Mouse (Mus musculus): ENCODE measurements around the gene Clock. TPM values are rescaled to one million over a fixed set of nuclear protein-coding genes. Genes with fewer than 3 reads are reported as not detected.

Clock gene
- polyA plus RNA-seq, 1 experiment from 2014 or later = 11.0 TPM

GRCm38 (mm10) chr5:76190609-76191008 lies 114.0 kb downstream of the Clock start:
- WGBS = 88% methylated on average over 4 of the region's 4 CpGs
- no peaks in the 10 kb centered on the region for H3K27me3 ChIP-seq
- H3K4me1 ChIP-seq = peaks cover 37% of the 10 kb centered on the region
- no peak overlapping the region for H3K27ac ChIP-seq
- ATAC-seq (replicated peaks; ENCODE audit: low FRiP score) = no peak
- peaks cover 41% of the 10 kb centered on the region for H3K36me3 ChIP-seq
- H3K4me3 ChIP-seq (replicated peaks) = no peak overlapping the region
- H3K9me3 ChIP-seq (replicated peaks) = no peaks in the 10 kb centered on the region
- no peak overlapping the region for H3K9ac ChIP-seq
- no peak overlapping the region for H3K4me2 ChIP-seq

DNA sequence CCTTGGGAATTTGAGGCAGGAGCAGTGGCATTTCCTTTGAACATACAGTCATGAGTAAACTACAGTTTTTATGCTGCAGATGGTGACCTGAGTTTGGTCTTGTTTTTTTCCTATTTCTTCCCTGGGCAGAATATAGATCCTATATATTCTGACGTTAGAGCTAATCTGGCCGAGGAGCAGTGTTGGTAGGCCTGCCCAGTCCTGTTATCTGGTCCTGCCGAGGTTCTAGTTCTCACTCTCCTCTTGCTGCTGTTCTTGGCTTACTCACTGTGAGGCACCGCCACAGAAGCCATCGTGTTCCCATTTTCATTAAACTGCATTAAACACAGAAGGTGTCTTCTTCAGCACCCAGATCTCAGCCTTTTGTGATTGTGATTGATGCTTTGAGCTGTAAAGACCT lies 116.7 kb downstream of the Clock start:
- Histone ChIP-seq H3K9ac (no peak overlapping the region), H3K4me3 (replicated peaks) (no peak overlapping the region), H3K4me2 (no peak overlapping the region), H3K36me3 (peaks cover 31% of the 10 kb centered on the region), H3K4me1 (peaks cover 47% of the 10 kb centered on the region), H3K27ac (no peak overlapping the region), H3K27me3 (no peaks in the 10 kb centered on the region), H3K9me3 (replicated peaks) (no peaks in the 10 kb centered on the region)
- ATAC-seq (replicated peaks; ENCODE audit: low FRiP score) = no peak
- 86% methylated on average over 5 of the region's 5 CpGs for WGBS

- 4% methylated on average over 38 of the region's 38 CpGs for WGBS
- Histone ChIP-seq H3K4me3 (replicated peaks) (peak overlapping the region; percentile 96), H3K4me1 (peaks cover 37% of the 10 kb centered on the region), H3K9me3 (replicated peaks) (no peaks in the 10 kb centered on the region), H3K27me3 (no peaks in the 10 kb centered on the region), H3K36me3 (peaks cover 13% of the 10 kb centered on the region; the same call in 1 of the 2 replicates), H3K9ac (peak overlapping the region; percentile 97), H3K4me2 (peak overlapping the region; percentile 67), H3K27ac (peak overlapping the region; percentile 97)
- peak; percentile 90 for ATAC-seq (replicated peaks; ENCODE audit: low FRiP score)
Measured at GRCm38 (mm10) chr5:76184286-76185080, 120.1 kb downstream of the Clock start.

DNA sequence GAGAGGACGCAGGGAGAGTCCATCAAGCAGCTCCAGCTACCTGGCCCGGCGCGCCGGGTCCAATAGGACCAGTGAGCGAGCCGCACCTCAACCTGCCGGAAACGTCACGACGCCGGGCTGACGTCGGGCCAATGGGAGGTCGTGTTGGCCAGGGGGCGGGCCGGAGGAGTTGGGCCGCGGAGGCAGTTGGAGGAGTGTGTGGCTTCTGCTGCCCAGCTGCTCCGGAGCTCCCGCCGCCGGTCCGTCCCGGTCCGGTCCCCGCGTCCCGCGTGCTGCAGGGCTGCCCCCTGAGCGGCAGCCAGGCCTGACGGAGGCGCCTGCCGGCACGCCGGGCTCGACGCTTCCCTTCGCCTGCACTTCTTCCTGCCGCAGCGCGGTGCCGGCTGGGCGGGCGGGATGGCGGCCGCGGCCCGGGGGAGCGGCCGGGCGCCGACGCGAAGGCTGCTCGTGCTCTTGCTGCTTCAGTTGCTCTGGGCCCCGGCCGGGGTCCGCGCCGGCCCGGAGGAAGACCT lies 120.8 kb downstream of the Clock start, which contains the start of gene Tmem165:
Gene Tmem165 (plus strand): TSS at position 131 of the 512 bp plus-strand sequence.
- peak; percentile 97 for ATAC-seq (replicated peaks; ENCODE audit: low FRiP score)
- under 1% methylated on average over 62 of the region's 62 CpGs for WGBS
- no peaks in the 10 kb centered on the region for H3K27me3 ChIP-seq

DNA sequence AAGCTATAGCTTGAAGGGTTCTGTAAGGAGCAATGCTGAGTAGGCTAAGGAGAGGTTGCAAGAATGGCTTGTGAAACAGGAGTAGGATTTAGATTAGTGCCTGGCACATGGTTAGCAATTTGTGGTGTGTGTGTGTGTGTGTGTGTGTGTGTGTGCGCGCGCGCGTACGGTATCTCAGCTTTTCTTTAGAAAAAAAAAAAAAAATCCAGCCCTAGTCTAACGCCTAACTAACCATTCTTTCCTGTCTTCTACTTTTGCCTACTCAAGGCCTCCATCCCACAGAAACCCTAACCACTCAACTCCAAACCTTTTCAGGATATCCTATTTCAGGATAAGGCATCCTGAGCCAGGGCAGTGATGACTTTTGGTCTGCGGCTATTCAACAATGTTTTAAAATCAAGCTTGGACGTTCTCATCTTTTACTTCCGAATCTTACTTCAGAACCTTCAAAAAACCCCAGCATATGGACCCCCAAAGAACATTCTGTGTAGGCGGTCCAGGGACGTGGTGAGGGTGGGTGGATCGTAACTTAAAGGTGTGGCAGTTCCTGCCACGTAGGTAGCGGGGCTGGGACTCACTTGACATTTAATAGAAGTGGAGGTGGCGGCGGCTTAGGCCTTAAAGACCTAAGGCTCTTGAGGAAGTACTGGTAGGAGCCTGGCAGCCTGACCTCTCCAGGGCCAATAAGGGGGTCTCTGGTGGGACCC lies 121.4 kb downstream of the Clock start:
- Histone ChIP-seq H3K9me3 (replicated peaks) (no peaks in the 10 kb centered on the region), H3K4me1 (peaks cover 30% of the 10 kb centered on the region), H3K4me3 (replicated peaks) (peak overlapping the region; percentile 96), H3K36me3 (peaks cover 13% of the 10 kb centered on the region; the same call in 1 of the 2 replicates), H3K4me2 (peak overlapping the region; percentile 67), H3K27me3 (no peaks in the 10 kb centered on the region), H3K27ac (peak overlapping the region; percentile 97), H3K9ac (peak overlapping the region; percentile 97)
- 37% methylated on average over 17 of the region's 17 CpGs for WGBS
- ATAC-seq (replicated peaks; ENCODE audit: low FRiP score) = no peak

More for the DNA sequence above, 120.8 kb downstream of the Clock start, which contains the start of gene Tmem165:
- peak within 1 kb of the TSS; percentile 97 for H3K27ac ChIP-seq
- H3K4me1 ChIP-seq = peaks cover 30% of the 10 kb centered on the region
- H3K36me3 ChIP-seq = peaks cover 13% of the 10 kb centered on the region; the same call in 1 of the 2 replicates
- peak within 1 kb of the TSS; percentile 67 for H3K4me2 ChIP-seq
- peak within 1 kb of the TSS; percentile 96 for H3K4me3 ChIP-seq (replicated peaks)
- H3K9me3 ChIP-seq (replicated peaks) = no peaks in the 10 kb centered on the region
- H3K9ac ChIP-seq = peak within 1 kb of the TSS; percentile 97

GRCm38 (mm10) chr5:76182326-76182725 lies 122.3 kb downstream of the Clock start:
- no peak overlapping the region for H3K27ac ChIP-seq

DNA sequence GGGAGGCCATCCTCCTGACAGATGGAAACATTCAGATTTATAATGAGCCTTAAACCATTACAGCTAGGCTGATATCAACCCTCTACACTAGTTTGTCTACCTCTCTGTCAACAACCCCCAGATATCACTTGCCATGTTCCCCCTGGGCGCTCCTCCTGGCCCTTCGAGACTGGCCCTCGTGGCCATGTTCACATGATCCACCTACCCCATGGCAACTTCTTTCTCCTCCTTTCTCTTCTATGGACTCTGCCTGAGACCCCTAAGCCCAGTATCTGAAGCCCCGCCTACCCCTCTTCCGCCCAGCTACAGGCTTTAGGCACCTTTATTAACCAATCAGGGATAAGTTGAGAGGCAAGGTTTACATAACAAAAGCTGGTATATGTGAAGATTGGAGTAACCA lies 124.8 kb downstream of the Clock start:
- Histone ChIP-seq H3K9ac (no peak overlapping the region), H3K27ac (no peak overlapping the region), H3K4me2 (no peak overlapping the region), H3K9me3 (replicated peaks) (no peaks in the 10 kb centered on the region), H3K36me3 (no peaks in the 10 kb centered on the region), H3K27me3 (no peaks in the 10 kb centered on the region), H3K4me3 (replicated peaks) (no peak overlapping the region), H3K4me1 (peaks cover 14% of the 10 kb centered on the region)
- whole genome bisulfite sequencing = 79% methylated on average over 5 of the region's 5 CpGs
- ATAC-seq (replicated peaks; ENCODE audit: low FRiP score) = no peak

More at GRCm38 (mm10) chr5:76182326-76182725, 122.3 kb downstream of the Clock start:
- Histone ChIP-seq H3K4me2 (no peak overlapping the region), H3K4me1 (peaks cover 24% of the 10 kb centered on the region), H3K4me3 (replicated peaks) (no peak overlapping the region), H3K27me3 (no peaks in the 10 kb centered on the region), H3K9ac (no peak overlapping the region), H3K9me3 (replicated peaks) (no peaks in the 10 kb centered on the region), H3K36me3 (peaks cover 6% of the 10 kb centered on the region; the same call in 1 of the 2 replicates)
- WGBS = 46% methylated on average over 3 of the region's 3 CpGs
- ATAC-seq (replicated peaks; ENCODE audit: low FRiP score) = no peak

GRCm38 (mm10) chr5:76179171-76179570 lies 125.4 kb downstream of the Clock start:
- no peak for ATAC-seq (replicated peaks; ENCODE audit: low FRiP score)
- no peaks in the 10 kb centered on the region for H3K36me3 ChIP-seq
- WGBS = 89% methylated on average over 5 of the region's 5 CpGs
- H3K27ac ChIP-seq = no peak overlapping the region
- H3K9ac ChIP-seq = no peak overlapping the region
- H3K4me2 ChIP-seq = no peak overlapping the region
- no peak overlapping the region for H3K4me3 ChIP-seq (replicated peaks)
- no peaks in the 10 kb centered on the region for H3K27me3 ChIP-seq
- peaks cover 14% of the 10 kb centered on the region for H3K4me1 ChIP-seq
- no peaks in the 10 kb centered on the region for H3K9me3 ChIP-seq (replicated peaks)

GRCm38 (mm10) chr5:76177664-76178063 lies 126.9 kb downstream of the Clock start:
- ATAC-seq (replicated peaks; ENCODE audit: low FRiP score) = no peak
- WGBS = 80% methylated on average over 7 of the region's 7 CpGs

DNA sequence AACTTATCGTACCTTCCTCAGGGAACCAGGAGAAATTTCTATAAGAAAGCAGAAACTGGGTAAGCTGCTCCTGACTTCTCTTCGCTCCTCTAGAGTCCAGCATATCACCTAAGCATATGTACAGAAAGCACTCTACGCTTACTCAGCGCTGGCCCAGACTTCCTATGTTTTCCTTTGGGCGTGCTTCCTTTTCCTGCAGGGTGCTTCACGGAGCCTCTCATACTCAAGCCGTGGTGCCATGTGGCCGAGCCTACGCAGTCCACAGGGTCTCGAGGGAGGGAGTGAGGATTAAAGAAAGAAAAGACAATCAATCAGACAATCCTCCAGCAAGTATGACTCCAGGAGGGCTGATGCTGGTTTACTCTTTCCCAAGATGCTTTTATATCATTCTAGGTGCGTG lies 127.8 kb downstream of the Clock start:
- Histone ChIP-seq H3K36me3 (no peaks in the 10 kb centered on the region), H3K4me2 (no peak overlapping the region), H3K4me1 (peaks cover 6% of the 10 kb centered on the region), H3K27ac (peak overlapping the region; percentile 19; the same call in 1 of the 2 replicates), H3K9ac (no peak overlapping the region), H3K27me3 (no peaks in the 10 kb centered on the region), H3K4me3 (replicated peaks) (no peak overlapping the region), H3K9me3 (replicated peaks) (no peaks in the 10 kb centered on the region)
- ATAC-seq (replicated peaks; ENCODE audit: low FRiP score) = no peak
- WGBS = 61% methylated on average over 11 of the region's 11 CpGs

More at GRCm38 (mm10) chr5:76177664-76178063, 126.9 kb downstream of the Clock start:
- Histone ChIP-seq H3K4me2 (no peak overlapping the region), H3K9me3 (replicated peaks) (no peaks in the 10 kb centered on the region), H3K4me1 (peaks cover 6% of the 10 kb centered on the region), H3K27ac (no peak overlapping the region), H3K27me3 (no peaks in the 10 kb centered on the region), H3K9ac (no peak overlapping the region), H3K4me3 (replicated peaks) (no peak overlapping the region), H3K36me3 (no peaks in the 10 kb centered on the region)

DNA sequence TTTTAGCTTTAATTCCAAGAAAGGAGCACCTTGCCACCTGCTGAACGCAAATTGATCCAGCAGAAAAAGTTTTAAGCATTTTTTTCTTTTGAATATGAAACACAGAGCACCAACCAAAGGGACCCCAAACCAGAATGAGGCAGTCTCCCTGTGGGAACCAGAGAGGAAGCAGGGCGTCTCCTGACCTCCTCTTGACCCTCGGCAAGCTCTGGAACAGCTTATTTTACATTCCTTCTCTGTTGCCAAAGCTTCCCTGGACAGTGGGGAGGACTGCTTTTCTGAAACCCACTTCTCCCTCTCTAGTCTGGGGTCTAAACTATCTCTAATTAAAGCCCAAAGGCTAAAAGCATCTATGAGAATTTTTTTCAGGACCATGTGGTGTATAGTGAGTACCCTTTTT lies 128.2 kb downstream of the Clock start:
- Histone ChIP-seq H3K9ac (no peak overlapping the region), H3K36me3 (no peaks in the 10 kb centered on the region)
- no peak for ATAC-seq (replicated peaks; ENCODE audit: low FRiP score)

DNA sequence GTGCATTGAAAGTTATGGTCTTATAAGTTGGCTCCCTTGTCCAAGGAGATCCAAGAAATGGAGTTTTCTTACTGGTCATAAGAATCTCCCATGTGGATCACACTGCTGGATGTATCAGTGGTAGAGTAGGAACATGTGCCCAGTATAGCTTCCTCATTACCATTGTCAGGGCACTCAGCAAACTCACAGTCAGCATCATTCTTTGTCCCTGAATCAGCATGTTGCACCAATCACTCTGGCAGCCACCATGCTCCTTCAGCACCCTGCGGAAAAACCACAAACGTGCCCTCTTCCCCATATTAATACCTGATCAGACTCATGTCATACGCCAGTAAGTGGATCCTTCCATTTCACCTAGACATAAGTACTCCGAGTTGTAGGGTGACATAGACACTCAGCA lies 129.5 kb downstream of the Clock start:
- Histone ChIP-seq H3K36me3 (no peaks in the 10 kb centered on the region), H3K9ac (no peak overlapping the region), H3K27me3 (no peaks in the 10 kb centered on the region), H3K4me2 (no peak overlapping the region), H3K4me3 (replicated peaks) (no peak overlapping the region), H3K27ac (no peak overlapping the region), H3K9me3 (replicated peaks) (no peaks in the 10 kb centered on the region), H3K4me1 (peaks cover 6% of the 10 kb centered on the region)
- no peak for ATAC-seq (replicated peaks; ENCODE audit: low FRiP score)
- WGBS = 91% methylated on average over 4 of the region's 4 CpGs

More for the DNA sequence above, 128.2 kb downstream of the Clock start:
- Histone ChIP-seq H3K4me3 (replicated peaks) (no peak overlapping the region), H3K4me1 (peaks cover 6% of the 10 kb centered on the region), H3K27me3 (no peaks in the 10 kb centered on the region), H3K4me2 (no peak overlapping the region), H3K27ac (peak overlapping the region; percentile 19; the same call in 1 of the 2 replicates), H3K9me3 (replicated peaks) (no peaks in the 10 kb centered on the region)
- WGBS = 34% methylated on average over 3 of the region's 3 CpGs

Measured in kidney, embryonic 15.5 days (tissue).